Mouse (Mus musculus) right cerebral cortex, postnatal 36 days (tissue): ENCODE data around the gene Epb41.

Experiments
- DNase-seq, 2 experiments: peaks; one replicate each; pipeline ENCODE4 v3.0.0; 2022; ENCODE audit warnings: low spot score in 2 of 2, mixed read lengths in 1 of 2

Epb41 gene

DNA sequence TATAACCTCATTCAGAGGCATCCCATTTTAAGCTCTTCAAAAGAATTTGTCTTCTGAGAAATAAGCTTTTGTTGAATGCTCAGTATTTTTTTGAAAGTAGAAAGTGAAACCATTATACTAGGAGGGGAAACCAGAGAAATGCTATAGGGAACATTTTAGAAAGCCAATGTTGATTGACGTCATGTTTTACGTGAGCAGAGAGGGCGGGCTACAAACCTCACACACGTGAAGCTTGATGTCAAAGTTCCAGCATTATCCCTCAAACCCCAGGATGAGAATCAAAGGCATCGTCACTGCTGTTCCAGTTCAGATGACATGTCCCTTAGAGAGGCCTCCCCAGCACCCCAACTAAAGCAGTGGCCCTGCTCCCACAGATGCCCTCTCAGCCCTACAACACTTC is 66.9 kb downstream of the Epb41 start:
- no peak for DNase-seq

DNA sequence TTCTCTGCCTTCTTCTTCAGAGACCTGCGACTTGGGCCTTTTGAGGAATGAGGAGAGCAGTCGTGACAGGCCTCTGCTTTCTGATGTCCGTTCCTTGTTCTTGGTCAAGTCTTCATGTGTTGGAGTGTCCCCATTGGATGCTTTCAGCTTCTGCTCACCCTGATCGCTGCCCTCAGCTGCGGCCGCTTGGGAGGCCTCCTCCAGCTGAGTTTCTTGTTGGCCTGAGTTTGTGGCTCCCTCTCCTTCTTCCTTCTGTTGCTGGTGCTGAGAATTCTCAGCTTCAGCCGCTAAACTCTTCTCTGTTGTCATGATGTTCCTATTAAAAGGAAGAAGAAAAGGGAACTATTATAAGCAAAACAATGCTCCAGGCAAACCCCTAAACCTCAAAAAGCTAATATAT is 68.0 kb downstream of the Epb41 start:
- no peak for DNase-seq

DNA sequence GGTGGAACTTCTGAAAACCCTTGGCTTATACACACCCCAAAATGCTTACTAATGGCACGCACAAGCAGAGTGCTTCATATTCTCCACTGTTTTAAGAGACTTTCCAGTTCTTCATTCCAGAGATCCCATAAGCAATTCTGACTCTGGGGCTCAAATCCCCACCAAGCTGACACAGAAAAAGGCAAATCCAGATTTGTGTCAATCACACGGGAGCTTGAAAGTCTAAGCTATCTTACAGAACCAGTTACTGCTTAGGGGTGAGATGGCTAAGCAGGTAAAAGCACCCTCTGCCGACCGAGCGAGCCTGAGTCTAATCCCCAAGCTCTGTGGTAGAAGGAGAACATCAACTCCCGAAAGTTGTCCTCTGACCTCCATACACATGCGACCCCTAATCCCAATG is 76.5 kb downstream of the Epb41 start:
- DNase-seq = no peak

DNA sequence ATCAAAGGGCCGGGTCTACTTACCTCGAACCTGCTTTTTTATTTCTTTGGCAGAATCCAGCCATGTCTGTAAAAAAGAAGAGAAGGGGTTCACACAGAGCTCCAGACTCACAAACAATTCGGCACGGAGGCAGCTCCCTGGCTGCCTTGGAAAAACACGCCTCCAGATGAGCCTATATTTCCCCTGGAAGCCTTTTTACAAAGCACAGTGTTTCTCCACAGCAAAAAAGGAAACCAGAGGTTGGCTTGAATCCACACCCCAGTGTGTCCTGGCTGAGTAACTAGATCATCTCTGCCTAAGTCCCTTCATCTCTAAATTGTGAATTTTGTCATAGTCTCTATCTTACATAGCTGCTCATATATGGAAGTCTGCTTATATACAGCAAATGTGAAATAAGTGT is 77.6 kb downstream of the Epb41 start:
- peak; percentile 16 to 68 for DNase-seq

DNA sequence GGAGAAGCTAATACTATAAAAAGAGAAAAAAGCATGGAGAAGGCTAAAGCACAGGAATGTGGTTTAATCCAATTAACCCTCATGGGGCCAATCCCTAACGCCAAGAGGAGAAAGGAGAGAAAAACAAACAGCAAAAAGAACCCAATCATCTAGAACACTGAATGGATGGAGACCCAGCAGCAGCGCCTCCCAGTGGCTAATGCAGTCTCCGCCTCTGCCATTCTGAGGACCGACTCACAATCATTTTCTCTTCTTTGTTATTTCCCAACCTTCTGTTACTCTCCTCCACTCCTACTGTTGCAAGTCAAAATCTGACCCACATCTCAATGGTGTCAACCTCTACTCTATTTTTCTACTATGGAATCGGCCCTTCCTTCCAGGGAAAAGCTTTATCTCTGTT is 78.1 kb downstream of the Epb41 start:
- no peak for DNase-seq

DNA sequence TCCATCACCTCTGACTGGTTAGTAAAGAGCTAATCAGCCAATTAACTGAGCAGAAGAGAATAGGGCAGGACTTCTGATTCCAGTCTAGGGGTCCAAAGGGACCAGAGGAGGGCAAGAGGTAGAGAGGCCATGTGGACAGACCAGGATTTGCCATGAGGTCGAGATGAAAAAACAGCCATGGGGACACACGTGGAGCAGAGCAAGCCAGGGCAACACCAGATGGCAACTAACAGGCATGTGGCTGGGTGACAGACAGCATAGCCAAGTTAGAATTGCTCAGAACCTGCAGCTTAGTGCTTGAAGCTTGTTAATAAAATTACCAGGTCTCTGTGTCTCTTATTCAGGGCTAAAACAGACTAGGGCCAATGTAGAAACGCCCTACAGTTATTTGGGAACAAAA is 81.3 kb downstream of the Epb41 start:
- no peak for DNase-seq

DNA sequence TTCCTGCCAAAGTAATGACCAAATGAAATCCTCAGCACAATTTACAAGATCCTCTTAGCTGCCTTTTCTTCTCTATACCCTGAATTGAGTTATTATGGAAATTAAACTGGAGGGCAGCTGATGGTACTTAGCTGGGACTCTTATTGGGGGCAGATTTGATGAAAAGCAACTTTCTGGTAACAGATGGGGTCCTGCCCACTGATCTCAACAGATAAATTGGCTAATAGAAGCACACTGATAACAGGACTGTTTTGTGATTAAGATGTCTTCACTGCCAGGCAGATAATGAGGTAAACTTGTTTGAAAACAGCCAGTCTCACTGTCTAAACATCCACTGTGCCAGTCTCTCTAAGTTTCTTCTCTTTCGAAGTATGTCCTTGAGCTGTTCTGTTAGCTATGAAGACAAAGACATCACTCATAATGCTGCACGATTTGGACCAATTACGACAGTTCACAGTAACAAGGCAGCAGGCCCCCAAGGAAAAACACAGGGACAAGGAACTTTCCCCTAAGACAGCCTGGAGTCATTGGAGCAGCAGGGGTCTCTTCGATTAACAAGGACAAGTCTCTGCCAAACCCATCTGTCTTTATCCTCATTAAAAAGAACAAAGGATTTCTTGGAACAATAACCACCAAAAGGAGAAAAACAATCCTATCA is 92.1 kb downstream of the Epb41 start:
- DNase-seq = no peak

DNA sequence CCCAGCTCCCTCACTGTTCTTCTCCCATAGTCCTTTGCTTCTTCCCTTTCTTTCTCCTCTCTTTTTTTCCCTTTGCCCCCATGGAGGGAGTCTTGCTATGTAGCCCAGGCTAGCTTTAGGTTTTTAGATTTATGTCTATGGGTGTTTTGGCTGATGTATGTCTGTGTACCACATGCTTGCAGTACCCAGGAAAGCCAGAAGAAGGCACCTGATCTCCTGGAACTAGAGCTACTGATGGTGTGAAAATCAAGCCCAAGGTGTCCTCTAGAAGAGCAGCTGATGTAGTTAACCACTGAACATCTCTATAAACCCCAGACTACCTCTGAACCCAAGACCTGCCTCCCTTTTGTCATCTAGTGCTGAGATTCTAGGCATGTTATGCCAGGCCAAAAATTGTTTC is 93.4 kb downstream of the Epb41 start:
- DNase-seq = no peak

DNA sequence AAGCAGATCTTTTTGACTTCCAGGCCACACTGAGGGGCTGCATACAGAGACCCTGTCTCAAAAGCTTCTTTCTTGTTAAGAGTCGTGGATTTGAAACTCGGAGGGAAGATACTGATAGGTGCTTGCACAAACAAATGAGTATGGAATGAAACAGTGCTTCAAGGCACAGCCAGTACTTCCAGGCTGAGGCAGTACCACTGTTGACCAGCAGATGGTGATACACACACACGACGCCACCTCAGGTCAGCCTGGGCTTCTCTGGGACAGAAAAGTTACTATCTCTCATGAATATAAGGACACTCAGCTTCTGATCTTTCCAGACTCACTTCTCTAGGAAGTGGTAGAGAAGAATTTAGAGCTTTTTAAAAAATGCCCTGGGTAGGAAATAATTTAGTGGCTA is 97.9 kb downstream of the Epb41 start:
- DNase-seq = peak; percentile 46 to 64

DNA sequence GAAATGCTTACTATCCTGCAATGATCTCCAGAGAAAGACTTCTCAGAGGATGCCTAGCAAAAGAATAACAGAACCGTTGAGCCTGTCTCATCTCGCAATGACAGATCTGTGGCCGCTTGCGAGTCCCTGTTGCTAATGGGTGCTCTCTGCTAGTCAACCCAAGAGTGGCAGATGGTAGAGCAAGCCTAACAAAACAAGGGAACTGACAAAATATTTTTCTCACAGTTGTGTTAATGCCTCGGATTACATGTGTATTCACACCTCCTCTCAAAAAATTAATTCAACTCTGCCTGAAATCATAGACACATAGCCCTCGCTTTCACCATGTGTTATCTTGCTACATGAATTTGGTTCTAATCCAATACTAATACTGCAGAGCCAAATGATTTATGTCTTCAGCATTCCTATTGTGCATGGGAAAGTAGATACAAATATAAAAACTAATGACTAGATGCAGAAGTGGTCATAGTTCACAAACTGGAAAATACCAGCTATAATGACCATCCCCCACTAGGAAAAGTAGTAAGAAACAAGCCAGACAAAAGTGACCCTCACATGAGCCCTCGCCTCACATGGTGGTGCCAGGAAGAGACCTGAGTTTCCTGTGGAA is 104.8 kb downstream of the Epb41 start:
- no peak for DNase-seq

DNA sequence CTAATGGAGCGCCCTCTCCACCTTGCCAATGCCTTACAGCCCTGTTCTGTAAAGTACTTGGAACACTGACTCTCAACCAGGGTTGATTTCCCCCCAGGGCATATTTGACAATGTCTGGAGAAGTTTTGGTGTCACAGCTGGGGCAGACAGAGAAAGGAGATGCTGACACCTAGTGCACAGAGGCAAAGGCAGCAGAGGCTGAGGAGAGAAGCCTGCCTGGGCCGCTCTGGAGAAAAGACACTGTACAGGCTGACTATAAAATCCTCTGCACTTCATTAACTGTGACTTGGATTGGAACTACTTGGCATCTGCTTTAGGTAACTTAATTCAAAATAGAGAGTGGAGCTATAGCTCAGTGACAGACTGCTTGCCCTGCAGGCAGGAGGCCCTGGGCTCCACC is 106.2 kb downstream of the Epb41 start:
- no peak for DNase-seq

DNA sequence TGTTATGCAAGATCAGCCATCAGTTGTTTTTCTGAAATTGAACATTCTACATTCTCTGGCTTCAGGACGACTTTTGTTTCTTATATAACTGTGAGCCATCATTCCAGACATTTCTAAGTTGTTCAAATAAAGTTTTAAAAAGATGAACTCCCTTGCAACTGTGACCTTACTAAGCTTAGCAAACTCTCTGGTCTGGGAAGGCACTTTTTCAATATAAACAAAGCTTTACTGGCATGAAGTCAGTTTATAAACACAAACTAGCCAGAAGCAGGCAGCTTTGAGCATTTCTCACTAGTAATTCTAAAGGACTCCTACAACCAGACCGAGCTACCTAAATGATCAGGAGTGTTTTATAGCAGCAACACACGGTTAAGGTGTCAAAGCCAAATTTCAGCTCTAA is 118.0 kb downstream of the Epb41 start:
- DNase-seq = no peak

DNA sequence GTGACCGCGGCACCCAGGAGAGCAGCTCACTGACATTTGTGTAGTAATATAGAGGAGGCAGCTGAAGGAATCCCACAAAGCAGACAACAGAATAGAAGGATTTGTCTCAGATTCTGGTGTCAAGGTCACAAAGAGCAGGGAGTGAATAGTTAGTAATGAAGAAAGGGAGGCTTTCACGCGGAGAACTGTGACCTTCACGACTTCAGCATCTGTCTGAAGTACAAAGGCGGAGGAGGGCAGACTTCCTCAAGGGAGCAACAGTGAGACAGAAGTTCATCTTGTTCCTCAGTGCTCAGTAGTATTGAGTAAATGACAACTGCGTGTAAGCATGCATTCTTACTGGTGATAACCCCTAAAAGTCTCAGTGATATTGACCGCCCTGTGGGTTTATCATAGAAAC is 124.5 kb downstream of the Epb41 start:
- DNase-seq = no peak

DNA sequence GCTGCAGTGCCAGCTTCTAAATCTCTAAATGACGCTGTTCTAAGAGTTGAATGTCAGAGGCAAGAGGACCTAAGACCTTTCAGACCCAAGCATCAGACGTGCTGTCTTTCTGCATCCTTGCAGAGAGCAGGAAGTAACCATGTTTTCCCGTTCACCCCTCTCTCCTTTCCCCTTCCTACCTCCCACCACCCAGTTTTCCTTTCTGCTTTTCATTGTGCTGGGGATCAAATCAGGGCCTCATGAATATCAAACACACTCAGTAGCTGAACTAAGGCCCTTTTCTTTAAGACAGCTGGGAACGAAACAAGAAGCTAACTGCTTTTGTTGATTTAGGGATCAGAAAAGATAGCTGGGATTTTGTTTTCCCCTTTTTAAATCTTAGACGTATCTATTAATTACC is 125.2 kb downstream of the Epb41 start:
- no peak for DNase-seq

DNA sequence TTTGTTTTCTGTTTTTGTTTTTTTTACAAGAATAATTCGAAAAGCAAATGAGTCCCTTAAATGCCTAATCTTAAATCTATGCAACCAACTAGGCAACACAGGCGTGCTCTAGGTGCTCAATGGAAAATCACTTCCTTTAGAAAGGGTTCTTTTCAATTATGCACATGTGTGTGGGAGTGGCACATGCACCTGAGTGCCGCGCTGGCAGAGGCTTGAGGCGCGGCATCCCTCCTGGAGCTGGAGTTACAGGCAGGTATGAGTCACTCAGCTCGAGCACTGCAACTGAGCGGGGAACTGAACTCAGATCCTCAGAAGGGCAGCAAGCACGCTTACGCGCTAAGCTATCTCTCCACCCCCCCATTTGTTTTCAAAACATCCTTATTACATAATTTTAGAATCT is 127.3 kb downstream of the Epb41 start:
- no peak for DNase-seq

DNA sequence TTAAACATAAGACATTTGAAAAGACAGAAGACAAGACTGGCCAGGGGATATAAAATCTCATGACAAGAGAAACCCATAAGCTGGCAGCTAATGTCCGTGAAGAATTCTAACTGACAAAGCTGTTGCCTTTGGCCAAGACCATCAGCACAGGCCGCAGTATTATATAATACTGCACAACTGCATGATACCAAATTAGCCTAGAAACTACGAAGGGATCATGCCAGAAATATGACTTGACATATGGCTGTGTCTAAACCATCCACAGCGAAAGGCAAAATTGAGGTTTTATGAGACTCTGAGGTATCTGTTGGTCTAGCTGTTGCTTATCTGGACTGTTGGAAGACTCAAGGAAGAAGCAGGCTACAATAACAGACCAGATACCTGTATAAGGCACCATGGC is 134.3 kb downstream of the Epb41 start:
- no peak for DNase-seq

DNA sequence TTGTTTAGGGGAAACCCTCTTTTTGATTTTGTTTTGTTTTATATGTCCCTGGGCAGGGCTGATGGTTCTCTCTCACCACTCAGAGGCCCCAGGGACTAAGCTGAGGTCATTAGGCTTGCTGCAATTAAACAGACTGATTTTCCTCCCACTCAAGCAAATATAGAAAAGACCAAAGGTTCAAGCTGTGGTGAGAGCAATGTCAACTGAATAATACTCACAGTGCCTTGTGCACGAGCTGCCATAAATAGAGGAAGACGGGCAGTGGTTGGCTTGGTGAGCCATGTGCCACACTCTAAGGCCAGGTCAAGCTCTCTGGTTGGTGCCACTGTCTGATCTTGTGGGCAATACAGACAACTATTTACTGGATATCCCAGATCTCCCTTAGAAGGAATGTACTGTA is 135.7 kb downstream of the Epb41 start:
- no peak for DNase-seq

DNA sequence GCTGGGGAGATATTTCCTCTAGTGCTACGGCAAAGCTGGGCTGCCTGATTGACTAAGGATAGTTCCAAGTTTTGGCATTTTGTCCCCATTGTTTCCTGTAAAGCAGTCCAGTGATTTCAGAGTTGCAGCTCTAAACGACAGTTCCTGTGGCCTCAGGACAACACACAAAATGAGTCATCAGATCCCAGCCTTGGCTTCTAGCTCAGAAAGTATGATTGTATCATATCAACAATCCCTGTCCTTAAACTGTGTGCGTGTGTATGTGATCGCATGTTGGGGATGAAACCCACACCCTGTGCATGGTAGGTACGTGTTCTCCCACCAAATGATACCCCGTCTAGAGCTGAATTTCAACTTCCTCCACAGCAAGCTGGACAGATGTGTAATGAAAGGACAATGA is 146.0 kb downstream of the Epb41 start:
- no peak for DNase-seq

DNA sequence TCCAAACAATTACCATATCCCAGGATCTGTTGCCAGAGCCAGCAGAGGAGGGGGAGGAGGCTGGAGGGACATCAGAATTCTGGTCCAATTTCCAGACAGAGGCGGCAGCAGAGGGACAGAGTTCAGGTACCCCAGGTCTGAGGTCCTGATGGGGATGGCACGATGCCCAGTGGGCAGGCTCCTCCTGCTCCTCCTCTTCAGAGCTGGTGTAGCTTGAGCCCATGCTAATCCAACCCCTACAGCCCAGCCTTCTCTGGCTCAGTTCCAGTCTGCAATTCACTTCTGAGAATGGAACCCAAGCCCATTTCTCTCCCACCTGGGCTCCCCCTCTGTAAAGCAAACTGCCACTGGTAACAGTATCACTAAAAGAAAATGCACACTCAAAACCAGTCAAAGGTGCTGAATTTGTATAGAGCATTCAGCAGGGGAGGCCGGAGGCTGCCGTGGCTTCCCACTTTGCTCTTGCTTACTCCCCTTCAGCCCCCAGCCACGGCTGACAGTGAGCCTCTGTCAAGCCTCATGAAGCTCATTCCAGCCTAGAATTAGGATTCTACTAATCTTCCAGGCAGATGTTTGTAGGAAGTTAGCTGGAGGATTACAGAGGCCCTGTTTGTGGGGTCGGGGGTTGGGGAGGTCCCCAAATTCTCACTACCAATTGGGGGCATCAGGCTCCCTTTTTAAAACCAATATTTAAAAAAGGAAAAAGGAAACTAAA is 150.9 kb downstream of the Epb41 start:
- DNase-seq = no peak

DNA sequence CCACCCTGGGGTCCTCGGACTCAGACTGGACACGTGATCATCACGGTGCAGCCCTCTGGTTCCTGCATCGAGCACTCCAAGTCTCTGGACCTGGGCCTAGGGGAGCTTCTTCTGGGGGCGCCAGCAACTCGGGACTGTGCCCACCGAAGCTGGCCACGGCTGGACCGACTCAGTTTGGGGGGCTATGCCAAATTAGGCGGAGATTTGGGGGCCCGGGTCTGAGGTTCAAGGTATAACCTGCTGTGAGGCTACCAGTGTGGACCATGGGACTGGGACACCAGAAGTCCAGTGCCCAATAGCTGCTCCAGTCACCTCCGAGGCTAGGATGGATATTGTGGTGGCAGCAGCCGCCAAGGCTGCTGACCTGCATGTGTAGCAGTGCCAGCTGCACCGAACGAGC is 152.7 kb downstream of the Epb41 start:
- DNase-seq = no peak

DNA sequence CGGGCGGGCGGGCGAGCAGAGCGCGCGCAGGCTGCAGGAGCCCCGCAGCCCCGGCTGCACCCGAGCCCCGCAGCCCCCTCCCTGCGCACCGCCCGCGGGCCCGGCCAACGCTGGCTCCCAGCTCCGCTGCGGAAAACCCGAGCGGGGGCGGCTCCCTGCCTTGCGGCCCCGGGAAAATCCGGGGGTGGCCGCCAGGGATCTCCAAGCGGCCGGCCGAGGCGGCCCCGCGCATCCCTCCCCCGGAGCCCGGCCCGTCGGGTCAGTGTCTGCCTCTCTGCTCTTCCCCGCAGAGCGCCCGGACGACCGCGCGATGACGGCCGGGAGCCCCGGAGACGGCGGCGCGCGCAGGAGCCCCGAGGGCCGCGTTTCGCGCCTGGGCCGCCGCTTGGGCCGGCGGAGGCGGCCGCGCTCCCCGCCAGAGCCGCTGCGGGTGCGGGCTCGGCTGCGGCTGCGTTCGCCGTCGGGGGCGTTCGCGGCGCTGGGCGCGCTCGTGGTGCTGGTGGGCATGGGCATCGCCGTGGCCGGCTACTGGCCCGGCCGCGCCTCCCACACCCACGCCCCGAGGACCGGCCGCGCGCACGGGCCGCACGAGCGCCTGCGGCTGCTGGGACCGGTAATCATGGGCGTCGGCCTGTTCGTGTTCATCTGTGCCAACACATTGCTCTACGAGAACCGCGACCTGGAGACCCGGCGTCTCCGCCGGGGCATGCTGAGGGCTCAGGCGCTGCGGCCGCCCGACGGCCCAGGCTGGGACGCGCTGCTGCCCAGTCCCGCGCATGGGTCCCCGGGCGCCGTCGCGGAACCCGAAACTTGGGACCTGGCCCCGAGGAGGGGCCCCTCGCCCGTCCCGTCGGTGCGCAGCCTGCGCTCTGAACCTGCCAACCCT is 153.4 kb downstream of the Epb41 start, which contains the start of gene Tmem200b:
TSS of gene Tmem200b (plus strand) at position 311 of the 886 bp plus-strand sequence.
- no peak for DNase-seq
